Mouse (Mus musculus) CH12.LX (cell line): ENCODE results near the gene Spout1.

ENCODE experiments used
- CHD1 ChIP-seq: IDR thresholded peaks from 2 replicates; pipeline ENCODE4 v1.6.1; 2012; ENCODE audit warnings: low read depth, low read length, improper control_type of control experiment, inconsistent platforms
- CTCF ChIP-seq, 2 experiments: IDR thresholded peaks in 1 of 2; conservative IDR thresholded peaks in 1 of 2; 2 replicates each; pipeline ENCODE4 v1.5.1; 2011 to 2012; ENCODE audit warnings: low read depth in 2 of 2, low read length in 2 of 2, improper control_type of control experiment in 1 of 2, inconsistent platforms in 1 of 2, mild to moderate bottlenecking in 1 of 2, moderate library complexity in 1 of 2
- POLR2AphosphoS2 ChIP-seq: IDR thresholded peaks from 2 replicates; pipeline ENCODE4 v1.6.1; 2011; ENCODE audit warnings: low read depth, low read length, improper control_type of control experiment
- USF1 ChIP-seq: IDR thresholded peaks from 2 replicates; pipeline ENCODE4 v1.6.1; 2014; ENCODE audit warnings: low read depth, mild to moderate bottlenecking, inconsistent platforms, low read length, improper control_type of control experiment

- TF ChIP-seq CTCF (conservative IDR thresholded peaks at IDR 0.05 in 1 of 2, IDR thresholded peaks at IDR 0.05 in 1 of 2; ENCODE audit: low read depth in 2 of 2, low read length in 2 of 2) (no peak), POLR2AphosphoS2 (no peak), CHD1 (no peak), USF1 (no peak)
Observed at GRCm38 (mm10) chr2:30191790-30192580, 13.7 kb upstream of the Spout1 start.
